Mouse (Mus musculus) intestine, embryonic 15.5 days (tissue): ENCODE measurements around the gene Plxnc1. TPM values are rescaled to one million over a fixed set of nuclear protein-coding genes. Genes with fewer than 3 reads are reported as not detected.

Experiments used
- ATAC-seq: fragments of 200-750 bp; cut with Nextera tagmentation; 2 replicates; pipeline ENCODE4 v1.8.0; 2017; ENCODE audit warnings: moderate TSS enrichment, moderate library complexity
- H3K27ac ChIP-seq: fragments of 300-500 bp; sonication (generic); 2 replicates; pipeline ENCODE4 v1.5.1; 2015; ENCODE audit warnings: mild to moderate bottlenecking, inconsistent platforms
- H3K27me3 ChIP-seq: fragments of 300-500 bp; sonication (generic); replicated peaks from 2 replicates; pipeline ENCODE4 v1.6.1; 2015; ENCODE audit warnings: inconsistent platforms
- H3K36me3 ChIP-seq: fragments of 300-500 bp; sonication (generic); 2 replicates; pipeline ENCODE4 v1.6.1; 2015; ENCODE audit warnings: inconsistent platforms
- H3K4me1 ChIP-seq: fragments of 300-500 bp; sonication (generic); replicated peaks from 2 replicates; pipeline ENCODE4 v1.6.1; 2015; ENCODE audit warnings: inconsistent platforms
- H3K4me2 ChIP-seq: fragments of 300-500 bp; sonication (generic); replicated peaks from 2 replicates; pipeline ENCODE4 v1.6.1; 2015; ENCODE audit warnings: mild to moderate bottlenecking, inconsistent platforms
- H3K4me3 ChIP-seq: fragments of 300-500 bp; sonication (generic); replicated peaks from 2 replicates; pipeline ENCODE4 v1.5.1; 2015; ENCODE audit warnings: inconsistent platforms
- H3K9ac ChIP-seq: fragments of 300-500 bp; sonication (generic); 2 replicates; pipeline ENCODE4 v1.6.1; 2015; ENCODE audit warnings: inconsistent platforms
- H3K9me3 ChIP-seq: fragments of 300-500 bp; sonication (generic); 2 replicates; pipeline ENCODE4 v1.6.1; 2016; ENCODE audit warnings: inconsistent platforms
- WGBS: fragments of 180-500 bp; shearing (Covaris S2); methylation state at CpG from one replicate; pipeline ENCODE4 v1.1.7; 2015; 5-methylcytosine and 5-hydroxymethylcytosine counted together
- polyA plus RNA-seq: library from polyadenylated mRNA; unstranded; fragments of >200 nt; fragmentation: Nextera tagmentation; extraction: Ambion mirVana; gene quantifications from 2 replicates; pipeline ENCODE4 v1.2.1, GENCODE M21; 2015

Plxnc1 gene
- polyA plus RNA-seq, 1 experiment from 2014 or later = 1.3 TPM

DNA sequence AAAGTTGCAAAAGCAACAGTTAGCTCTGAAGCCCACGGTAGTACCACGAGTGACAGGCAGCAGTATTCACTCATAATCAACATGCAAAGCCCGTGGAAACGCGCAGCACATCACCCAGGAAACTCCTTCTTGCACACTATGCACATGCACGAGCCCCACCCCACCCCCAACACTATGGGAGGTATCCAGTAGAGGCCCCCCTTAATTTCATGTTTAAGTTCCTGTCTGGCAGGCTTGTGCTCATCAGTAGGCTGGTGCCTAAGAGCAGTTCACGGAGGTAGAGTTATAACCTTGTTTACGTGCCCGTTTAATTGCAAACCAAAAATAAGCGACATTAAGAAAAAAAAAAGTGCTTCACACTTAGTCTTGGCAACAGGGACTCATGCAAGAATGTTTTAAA, 117.3 kb downstream of the Plxnc1 start:
- Histone ChIP-seq H3K27ac (no peak overlapping the region), H3K9ac (no peak overlapping the region), H3K4me2 (no peak overlapping the region), H3K9me3 (no peaks in the 10 kb centered on the region), H3K27me3 (0 out of 2 replicates have a peak, but pooled peaks cover 3% of the 10 kb centered on the region), H3K4me1 (peaks cover 8% of the 10 kb centered on the region; the same call in 1 of the 2 replicates), H3K36me3 (no peaks in the 10 kb centered on the region), H3K4me3 (no peak overlapping the region)
- no peak for ATAC-seq
- WGBS = 83% methylated on average over 10 of the region's 10 CpGs

- Histone ChIP-seq H3K4me3 (no peak overlapping the region), H3K9ac (no peak overlapping the region), H3K4me2 (no peak overlapping the region), H3K36me3 (no peaks in the 10 kb centered on the region), H3K27ac (no peak overlapping the region), H3K4me1 (peaks cover 8% of the 10 kb centered on the region; the same call in 1 of the 2 replicates), H3K9me3 (no peaks in the 10 kb centered on the region), H3K27me3 (0 out of 2 replicates have a peak, but pooled peaks cover 3% of the 10 kb centered on the region)
- no peak for ATAC-seq
- 79% methylated on average over 12 of the region's 12 CpGs for WGBS
Measured at GRCm38 (mm10) chr10:94826436-94826835, 118.2 kb downstream of the Plxnc1 start.

DNA sequence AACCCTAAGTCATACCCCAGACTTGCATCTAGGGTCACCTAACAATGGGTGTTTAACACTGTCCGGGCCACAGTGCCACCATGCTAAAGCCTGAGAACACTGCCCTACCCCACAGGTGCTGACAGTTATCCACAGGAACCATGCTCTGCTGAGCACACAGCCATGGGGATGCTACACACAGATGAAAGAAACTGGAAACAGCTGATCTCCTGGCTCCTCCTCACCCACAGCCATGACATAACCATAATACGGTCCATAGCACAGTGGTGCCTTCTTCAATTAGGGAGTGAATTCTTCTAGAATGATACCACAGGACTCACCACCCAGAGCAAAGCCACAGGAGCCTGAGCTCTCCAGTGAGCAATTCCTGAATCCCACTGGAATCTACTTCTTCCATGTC, 118.7 kb downstream of the Plxnc1 start:
- Histone ChIP-seq H3K4me3 (no peak overlapping the region), H3K9me3 (no peaks in the 10 kb centered on the region), H3K4me2 (no peak overlapping the region), H3K9ac (no peak overlapping the region), H3K4me1 (peaks cover 8% of the 10 kb centered on the region; the same call in 1 of the 2 replicates), H3K27ac (no peak overlapping the region), H3K36me3 (no peaks in the 10 kb centered on the region), H3K27me3 (0 out of 2 replicates have a peak, but pooled peaks cover 3% of the 10 kb centered on the region)
- WGBS = 92% methylated on average over 2 of the region's 2 CpGs
- no peak for ATAC-seq

GRCm38 (mm10) chr10:94823971-94824760, 120.5 kb downstream of the Plxnc1 start:
- H3K4me2 ChIP-seq = no peak overlapping the region
- no peak for ATAC-seq
- no peak overlapping the region for H3K9ac ChIP-seq
- H3K4me1 ChIP-seq = peaks cover 2% of the 10 kb centered on the region; the same call in 1 of the 2 replicates
- no peak overlapping the region for H3K4me3 ChIP-seq
- 66% methylated on average over 11 of the region's 11 CpGs for WGBS
- no peaks in the 10 kb centered on the region for H3K9me3 ChIP-seq
- no peaks in the 10 kb centered on the region for H3K36me3 ChIP-seq
- no peak overlapping the region for H3K27ac ChIP-seq
- H3K27me3 ChIP-seq = 0 out of 2 replicates have a peak, but pooled peaks cover 3% of the 10 kb centered on the region

DNA sequence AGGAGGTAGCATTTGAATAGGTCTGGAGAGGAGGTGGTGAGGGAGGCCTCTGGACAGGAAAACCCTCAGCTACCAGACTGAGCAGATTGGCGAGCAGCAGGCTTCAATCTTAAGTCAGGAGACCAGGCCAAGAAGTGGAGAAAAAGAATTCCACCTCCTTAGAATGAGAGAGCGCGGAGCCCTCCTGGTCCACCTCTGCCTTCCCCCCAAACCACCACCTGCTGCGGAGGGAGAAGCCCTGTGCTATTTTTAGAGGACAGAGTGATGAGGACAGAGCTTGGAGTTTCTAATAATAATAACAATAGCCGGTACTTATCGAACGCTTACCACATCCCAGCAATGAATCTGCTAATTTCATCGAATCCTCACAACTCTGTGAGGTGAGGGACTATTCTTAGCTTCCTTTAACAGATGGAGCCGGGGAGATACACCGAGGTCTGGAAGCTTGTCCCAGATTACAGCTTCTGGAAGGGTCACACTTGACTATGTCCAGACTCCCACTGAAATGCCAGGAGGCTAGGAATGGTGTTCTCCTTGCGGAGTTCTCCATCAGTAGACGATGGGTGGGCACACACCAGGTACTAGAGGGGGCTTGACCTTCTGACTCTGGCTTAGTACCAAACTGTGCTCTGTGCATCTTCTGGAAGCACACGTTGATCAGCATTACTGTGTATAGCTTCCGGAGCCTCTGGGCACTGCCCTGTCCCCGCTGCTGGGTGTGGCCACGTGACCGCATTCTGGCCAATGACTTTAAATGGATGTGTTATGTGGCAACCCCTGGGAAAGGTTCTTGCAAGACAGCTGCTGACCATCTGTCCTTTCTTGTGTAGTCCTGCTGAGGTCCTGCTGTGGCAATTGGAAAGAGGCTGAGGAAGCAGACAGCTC, 125.6 kb downstream of the Plxnc1 start:
- Histone ChIP-seq H3K9me3 (no peaks in the 10 kb centered on the region), H3K4me1 (no peaks in the 10 kb centered on the region), H3K36me3 (no peaks in the 10 kb centered on the region), H3K9ac (no peak overlapping the region), H3K27ac (no peak overlapping the region), H3K4me2 (no peak overlapping the region), H3K4me3 (no peak overlapping the region), H3K27me3 (no peaks in the 10 kb centered on the region)
- no peak for ATAC-seq
- WGBS = 85% methylated on average over 17 of the region's 17 CpGs

DNA sequence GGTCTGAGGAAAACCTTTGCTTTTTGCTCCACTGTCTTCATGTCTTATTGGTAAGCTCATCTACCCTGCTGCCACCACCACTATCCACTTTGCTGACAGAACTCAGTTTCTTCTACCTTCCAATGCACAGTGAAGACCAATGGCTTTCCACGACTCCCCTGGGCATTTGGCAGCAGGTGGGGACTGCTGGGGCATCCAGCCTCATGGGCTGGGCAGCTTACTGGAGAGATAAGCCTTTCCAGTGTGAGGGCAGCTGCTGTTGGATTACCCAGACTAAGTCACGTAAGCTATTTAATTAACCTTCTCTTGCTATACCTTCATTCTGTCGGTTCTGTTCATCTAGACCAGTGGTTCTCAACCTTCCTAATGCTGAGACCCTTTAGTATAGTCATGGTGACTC, 126.5 kb downstream of the Plxnc1 start:
- Histone ChIP-seq H3K27me3 (no peaks in the 10 kb centered on the region), H3K27ac (no peak overlapping the region), H3K36me3 (no peaks in the 10 kb centered on the region), H3K4me2 (no peak overlapping the region), H3K4me3 (no peak overlapping the region), H3K9ac (no peak overlapping the region), H3K9me3 (no peaks in the 10 kb centered on the region), H3K4me1 (no peaks in the 10 kb centered on the region)
- WGBS = 87% methylated on average over 3 of the region's 3 CpGs
- no peak for ATAC-seq

DNA sequence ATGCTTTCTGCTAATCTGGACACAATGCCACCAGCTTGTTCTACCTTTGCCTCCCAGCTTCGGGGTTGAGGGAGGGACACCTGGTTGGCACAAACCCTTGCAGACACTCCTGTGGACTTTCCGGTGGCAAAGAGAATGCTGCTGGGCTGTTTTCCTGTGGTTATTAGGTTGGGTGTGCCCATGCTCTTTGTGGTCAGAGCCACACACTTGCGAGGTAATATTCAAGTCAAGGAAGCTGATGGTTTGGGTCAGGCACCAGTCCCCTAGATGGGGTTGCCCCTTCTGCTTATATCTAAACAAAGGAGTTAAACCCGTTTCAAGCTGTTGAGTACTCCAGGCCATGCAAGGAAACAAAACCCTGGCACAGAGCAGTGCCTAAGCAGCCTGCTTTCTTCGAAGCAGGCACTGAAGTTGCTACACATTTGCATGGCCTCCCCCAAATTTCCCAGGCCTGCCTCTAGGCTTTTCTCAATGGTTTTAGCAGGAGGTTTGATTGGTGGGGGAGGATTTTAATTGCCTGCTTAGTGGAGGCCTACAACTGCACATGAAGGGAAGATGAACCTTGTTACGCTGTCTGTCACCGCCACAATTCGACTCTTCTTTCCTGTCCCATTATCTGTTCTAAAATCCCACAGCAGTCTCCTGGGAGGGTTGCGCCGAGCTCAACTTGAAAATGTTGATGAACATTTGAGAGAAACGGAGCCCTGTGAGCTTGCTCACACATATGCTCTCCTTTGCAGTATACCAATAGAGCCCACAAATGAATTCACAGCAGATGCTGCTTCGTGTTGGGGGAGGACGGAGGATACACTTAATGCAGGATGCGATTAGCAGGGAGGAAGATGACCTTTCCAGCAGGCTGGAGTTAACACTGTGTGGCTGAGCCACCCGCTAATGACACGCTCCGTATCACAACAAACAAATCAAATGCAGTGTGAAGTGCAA, 132.5 kb downstream of the Plxnc1 start:
- 72% methylated on average over 17 of the region's 17 CpGs for WGBS
- Histone ChIP-seq H3K4me3 (no peak overlapping the region), H3K36me3 (no peaks in the 10 kb centered on the region), H3K27ac (no peak overlapping the region), H3K9me3 (no peaks in the 10 kb centered on the region), H3K9ac (no peak overlapping the region), H3K4me2 (no peak overlapping the region), H3K27me3 (no peaks in the 10 kb centered on the region), H3K4me1 (no peaks in the 10 kb centered on the region)
- ATAC-seq = no peak

DNA sequence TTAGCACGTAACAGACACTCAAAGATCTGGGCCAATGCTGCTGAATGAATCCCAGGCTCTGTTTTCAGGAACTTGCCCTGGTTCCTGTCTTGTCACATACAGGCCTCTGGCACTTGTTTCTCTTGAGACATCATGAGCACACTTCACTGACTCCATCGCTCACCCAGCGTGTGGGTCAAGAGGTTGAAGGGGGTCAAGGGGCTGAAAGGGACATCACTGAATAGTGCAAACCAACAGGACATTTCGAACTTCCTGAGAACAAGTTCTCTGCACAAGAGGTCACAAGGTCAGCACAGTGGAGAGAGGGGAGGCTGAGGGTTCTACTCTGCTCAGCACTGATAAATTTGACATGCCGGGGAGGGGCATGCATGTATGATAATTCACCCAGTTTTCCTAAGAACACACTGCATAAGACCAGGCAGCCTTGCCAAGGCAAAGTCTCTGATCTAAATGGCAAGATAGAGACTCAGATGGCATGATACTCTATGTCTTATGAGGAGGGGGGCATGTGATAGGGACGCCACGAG, 134.6 kb downstream of the Plxnc1 start:
- Histone ChIP-seq H3K4me2 (no peak overlapping the region), H3K9me3 (no peaks in the 10 kb centered on the region), H3K9ac (no peak overlapping the region), H3K27me3 (no peaks in the 10 kb centered on the region), H3K4me3 (no peak overlapping the region), H3K27ac (no peak overlapping the region), H3K4me1 (no peaks in the 10 kb centered on the region), H3K36me3 (no peaks in the 10 kb centered on the region)
- WGBS = 64% methylated on average over 7 of the region's 7 CpGs
- no peak for ATAC-seq

- H3K27ac ChIP-seq = no peak overlapping the region
- no peaks in the 10 kb centered on the region for H3K4me1 ChIP-seq
- no peaks in the 10 kb centered on the region for H3K27me3 ChIP-seq
- no peaks in the 10 kb centered on the region for H3K36me3 ChIP-seq
- H3K4me3 ChIP-seq = no peak overlapping the region
- H3K9me3 ChIP-seq = no peaks in the 10 kb centered on the region
- 26% methylated on average over 6 of the region's 6 CpGs for WGBS
- H3K9ac ChIP-seq = no peak overlapping the region
- H3K4me2 ChIP-seq = no peak overlapping the region
- no peak for ATAC-seq
Measured at GRCm38 (mm10) chr10:94808275-94808674, 136.4 kb downstream of the Plxnc1 start.

DNA sequence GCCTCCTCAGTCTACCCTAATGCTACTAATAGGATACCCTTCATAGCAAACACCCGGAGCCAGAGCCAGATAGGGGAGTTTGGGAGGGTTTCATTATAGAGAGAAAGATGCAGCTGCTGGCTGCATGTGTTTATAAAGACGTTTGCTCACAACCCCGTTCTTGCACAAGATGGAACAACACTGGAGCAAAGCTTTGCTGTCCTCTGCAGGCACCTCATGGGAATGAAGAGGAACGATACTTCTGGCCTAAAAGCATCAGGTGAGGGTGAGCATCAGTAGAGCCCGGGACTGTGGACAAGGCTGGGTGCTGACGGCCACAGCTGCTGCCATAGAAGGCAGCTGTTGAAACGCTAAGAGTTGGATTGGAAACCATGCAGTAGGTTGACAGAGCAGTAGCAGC, 137.3 kb downstream of the Plxnc1 start:
- Histone ChIP-seq H3K27me3 (no peaks in the 10 kb centered on the region), H3K27ac (no peak overlapping the region), H3K9me3 (no peaks in the 10 kb centered on the region), H3K36me3 (no peaks in the 10 kb centered on the region), H3K4me2 (no peak overlapping the region), H3K9ac (no peak overlapping the region), H3K4me3 (no peak overlapping the region), H3K4me1 (no peaks in the 10 kb centered on the region)
- ATAC-seq = no peak
- WGBS = 51% methylated on average over 7 of the region's 7 CpGs

- Histone ChIP-seq H3K9me3 (no peaks in the 10 kb centered on the region), H3K36me3 (no peaks in the 10 kb centered on the region), H3K27ac (no peak overlapping the region), H3K9ac (no peak overlapping the region), H3K27me3 (no peaks in the 10 kb centered on the region), H3K4me2 (no peak overlapping the region), H3K4me1 (no peaks in the 10 kb centered on the region), H3K4me3 (no peak overlapping the region)
- no peak for ATAC-seq
- WGBS = 90% methylated on average over 1 of the region's 1 CpGs
Measured at GRCm38 (mm10) chr10:94804909-94805220, 139.8 kb downstream of the Plxnc1 start.
